Mouse (Mus musculus): ENCODE measurements around the gene Pfdn5. TPM values are rescaled to one million over a fixed set of nuclear protein-coding genes. Genes with fewer than 3 reads are reported as not detected.

Pfdn5 gene
- polyA plus RNA-seq, 1 experiment from 2014 or later = 514 TPM

DNA sequence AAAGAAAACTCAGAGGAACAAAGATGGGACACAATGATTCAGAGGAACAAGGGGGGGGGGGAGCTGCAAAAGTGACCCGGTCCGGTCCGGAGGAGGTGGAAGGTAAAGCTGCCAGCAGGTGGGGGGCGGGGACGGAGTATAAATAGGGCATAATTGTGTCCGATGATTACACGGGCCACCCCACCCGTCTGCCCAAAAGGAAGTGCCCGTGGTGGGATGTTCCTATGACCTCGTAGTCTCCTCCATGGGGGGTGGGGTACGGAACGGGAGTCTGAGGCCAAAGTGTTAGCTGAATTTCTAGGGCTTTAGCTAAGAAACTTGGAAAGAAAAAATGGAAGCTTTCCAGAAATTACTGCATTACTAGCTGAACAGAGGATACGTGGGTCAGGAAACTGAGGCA is 44.1 kb downstream of the Pfdn5 start:
- 27% methylated on average over 13 of the region's 13 CpGs for WGBS
- H3K9ac ChIP-seq (replicated peaks; ENCODE audit: low read depth, low read length) = no peak overlapping the region
- no peaks in the 10 kb centered on the region for H3K27me3 ChIP-seq (ENCODE audit: control insufficient read depth, insufficient read depth, low read length)
- H3K36me3 ChIP-seq (ENCODE audit: control insufficient read depth, insufficient read depth, low read length) = no peaks in the 10 kb centered on the region
- ATAC-seq (ENCODE audit: insufficient number of reproducible peaks, insufficient read depth, low FRiP score, low read depth) = no peak
- peak overlapping the region; percentile 44; the same call in 1 of the 2 replicates for H3K27ac ChIP-seq (ENCODE audit: low read length)
- H3K9me3 ChIP-seq (ENCODE audit: control insufficient read depth, low read depth, low read length) = no peaks in the 10 kb centered on the region
- peaks cover 18% of the 10 kb centered on the region for H3K4me1 ChIP-seq (ENCODE audit: control insufficient read depth, insufficient read depth, low read length)
- peak overlapping the region; percentile 17; the same call in 1 of the 2 replicates for H3K4me3 ChIP-seq (ENCODE audit: low read depth, low read length)
- peak overlapping the region; percentile 39 for H3K4me2 ChIP-seq (replicated peaks; ENCODE audit: low read depth, low read length)

DNA sequence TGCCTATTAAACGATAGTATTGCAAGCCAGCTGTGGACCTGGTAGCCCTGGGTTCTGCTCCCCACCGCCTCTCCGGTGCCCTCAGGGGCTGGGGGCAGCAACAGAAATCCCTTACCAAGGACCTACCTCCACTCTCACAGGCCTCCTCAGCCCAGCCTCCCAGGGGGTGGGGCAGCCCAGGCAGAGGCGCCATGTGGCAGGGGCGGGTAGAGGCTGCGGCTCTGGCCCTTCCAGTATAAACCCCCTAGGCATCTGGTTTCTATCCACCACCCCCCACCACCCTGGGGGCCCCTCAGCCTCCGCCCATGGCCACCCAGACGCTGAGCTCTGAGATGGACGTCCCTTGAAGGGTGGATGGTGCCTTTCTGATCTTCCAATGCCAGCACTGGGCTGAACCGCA is 44.8 kb downstream of the Pfdn5 start:
- H3K27me3 ChIP-seq (ENCODE audit: control insufficient read depth, insufficient read depth, low read length) = no peaks in the 10 kb centered on the region
- 5% methylated on average over 10 of the region's 10 CpGs for WGBS
- H3K36me3 ChIP-seq (ENCODE audit: control insufficient read depth, insufficient read depth, low read length) = no peaks in the 10 kb centered on the region
- peak overlapping the region; percentile 39 for H3K4me2 ChIP-seq (replicated peaks; ENCODE audit: low read depth, low read length)
- H3K4me3 ChIP-seq (ENCODE audit: low read depth, low read length) = peak overlapping the region; percentile 17
- H3K9ac ChIP-seq (replicated peaks; ENCODE audit: low read depth, low read length) = peak overlapping the region; percentile 18; the same call in 1 of the 2 replicates
- H3K4me1 ChIP-seq (ENCODE audit: control insufficient read depth, insufficient read depth, low read length) = peaks cover 15% of the 10 kb centered on the region
- no peaks in the 10 kb centered on the region for H3K9me3 ChIP-seq (ENCODE audit: control insufficient read depth, low read depth, low read length)
- H3K27ac ChIP-seq (ENCODE audit: low read length) = peak overlapping the region; percentile 44; the same call in 1 of the 2 replicates
- peak; percentile 79; the same call in 1 of the 2 replicates for ATAC-seq (ENCODE audit: insufficient number of reproducible peaks, insufficient read depth, low FRiP score, low read depth)

DNA sequence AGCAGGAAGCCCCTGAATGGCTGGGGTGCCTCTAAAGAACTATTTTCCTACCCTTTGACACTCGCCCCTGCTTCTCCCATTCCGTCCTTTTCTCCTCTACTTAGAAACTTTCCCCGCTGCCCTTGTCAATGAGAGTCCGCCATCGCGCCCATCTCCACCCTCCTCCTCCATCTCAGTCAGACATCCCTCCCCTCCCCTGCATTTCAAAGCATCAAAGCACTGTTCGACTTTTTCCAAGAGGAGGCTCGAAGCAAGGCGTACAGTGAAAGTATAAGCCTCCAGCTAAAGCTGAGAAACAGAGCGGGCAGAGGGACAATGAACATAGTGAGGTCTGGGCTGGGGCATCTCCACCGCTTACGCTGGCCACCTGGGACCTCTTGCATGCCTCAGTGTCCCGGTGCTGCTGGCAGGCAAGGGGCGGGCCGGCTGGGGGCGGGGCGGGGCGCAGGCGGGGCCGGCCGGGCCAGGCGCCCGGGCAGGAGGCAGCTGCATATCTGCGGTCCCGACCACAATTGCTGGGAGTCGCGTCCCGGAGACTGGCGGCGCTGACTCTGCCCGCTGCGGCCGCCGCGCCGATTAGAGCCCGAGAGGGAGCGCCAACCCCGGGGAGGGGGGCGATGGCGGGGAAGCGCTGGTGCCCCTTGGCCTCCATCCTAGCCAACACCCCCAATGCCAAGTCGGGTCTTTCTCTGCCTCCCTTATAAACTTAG is 50.7 kb downstream of the Pfdn5 start:
- Histone ChIP-seq H3K9ac (replicated peaks; ENCODE audit: low read depth, low read length) (peak overlapping the region; percentile 58), H3K36me3 (ENCODE audit: control insufficient read depth, insufficient read depth, low read length) (no peaks in the 10 kb centered on the region), H3K4me1 (ENCODE audit: control insufficient read depth, insufficient read depth, low read length) (peaks cover 13% of the 10 kb centered on the region), H3K27ac (ENCODE audit: low read length) (peak overlapping the region; percentile 74), H3K27me3 (ENCODE audit: control insufficient read depth, insufficient read depth, low read length) (no peaks in the 10 kb centered on the region), H3K9me3 (ENCODE audit: control insufficient read depth, low read depth, low read length) (no peaks in the 10 kb centered on the region), H3K4me3 (ENCODE audit: low read depth, low read length) (peak overlapping the region; percentile 46), H3K4me2 (replicated peaks; ENCODE audit: low read depth, low read length) (peak overlapping the region; percentile 97)
- under 1% methylated on average over 43 of the region's 43 CpGs for WGBS
- ATAC-seq (ENCODE audit: insufficient number of reproducible peaks, insufficient read depth, low FRiP score, low read depth) = peak; percentile 81; the same call in 1 of the 2 replicates

DNA sequence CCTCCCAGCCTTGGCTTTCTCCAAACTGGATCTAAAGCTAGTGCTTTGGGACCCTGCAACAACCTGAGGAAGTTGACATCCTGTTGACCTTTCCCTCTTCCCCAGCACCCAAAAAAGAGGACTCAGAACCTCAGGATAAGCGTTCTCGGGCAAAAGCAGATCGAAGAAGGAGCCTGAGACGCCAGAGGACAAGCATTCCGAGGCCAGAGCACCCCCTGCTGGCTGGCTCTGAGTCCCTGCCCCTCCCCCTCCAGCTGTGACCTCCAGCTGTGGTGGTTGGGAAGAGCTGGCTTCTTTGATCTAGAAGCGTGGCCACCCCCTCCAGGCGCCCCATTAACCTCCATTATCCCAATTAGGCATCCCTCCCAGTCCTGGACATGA is 51.2 kb downstream of the Pfdn5 start:
- H3K4me3 ChIP-seq (ENCODE audit: low read depth, low read length) = peak overlapping the region; percentile 46
- no peaks in the 10 kb centered on the region for H3K27me3 ChIP-seq (ENCODE audit: control insufficient read depth, insufficient read depth, low read length)
- H3K9me3 ChIP-seq (ENCODE audit: control insufficient read depth, low read depth, low read length) = no peaks in the 10 kb centered on the region
- WGBS = 1% methylated on average over 7 of the region's 7 CpGs
- H3K4me1 ChIP-seq (ENCODE audit: control insufficient read depth, insufficient read depth, low read length) = peaks cover 13% of the 10 kb centered on the region
- no peaks in the 10 kb centered on the region for H3K36me3 ChIP-seq (ENCODE audit: control insufficient read depth, insufficient read depth, low read length)
- H3K9ac ChIP-seq (replicated peaks; ENCODE audit: low read depth, low read length) = peak overlapping the region; percentile 58
- H3K27ac ChIP-seq (ENCODE audit: low read length) = peak overlapping the region; percentile 74
- H3K4me2 ChIP-seq (replicated peaks; ENCODE audit: low read depth, low read length) = peak overlapping the region; percentile 97
- peak; percentile 68; the same call in 1 of the 2 replicates for ATAC-seq (ENCODE audit: insufficient number of reproducible peaks, insufficient read depth, low FRiP score, low read depth)

DNA sequence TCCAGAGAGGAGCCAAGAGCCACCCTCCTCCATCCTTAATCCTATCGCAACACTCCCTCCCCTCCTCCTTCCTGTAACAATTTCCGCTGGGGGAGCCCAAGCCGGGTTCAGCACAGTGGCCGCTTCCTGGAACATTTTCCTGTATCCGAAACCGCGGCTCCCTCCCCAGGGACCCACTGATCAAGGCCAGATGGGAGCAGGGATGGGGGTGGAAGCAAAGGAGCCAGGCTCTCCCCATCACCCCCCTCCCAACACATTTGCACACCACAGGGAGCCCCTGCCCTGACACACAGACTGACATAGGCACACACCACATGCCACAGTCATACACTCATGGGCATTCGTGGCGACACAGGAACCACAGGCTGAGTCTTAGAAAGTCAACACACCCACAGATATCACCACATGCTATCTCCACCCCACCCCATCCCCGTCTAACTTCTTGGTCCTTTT is 51.9 kb downstream of the Pfdn5 start:
- Histone ChIP-seq H3K4me3 (ENCODE audit: low read depth, low read length) (peak overlapping the region; percentile 46; the same call in 1 of the 2 replicates), H3K36me3 (ENCODE audit: control insufficient read depth, insufficient read depth, low read length) (no peaks in the 10 kb centered on the region), H3K9ac (replicated peaks; ENCODE audit: low read depth, low read length) (no peak overlapping the region), H3K9me3 (ENCODE audit: control insufficient read depth, low read depth, low read length) (no peaks in the 10 kb centered on the region), H3K27me3 (ENCODE audit: control insufficient read depth, insufficient read depth, low read length) (no peaks in the 10 kb centered on the region), H3K27ac (ENCODE audit: low read length) (peak overlapping the region; percentile 27; the same call in 1 of the 2 replicates), H3K4me1 (ENCODE audit: control insufficient read depth, insufficient read depth, low read length) (peaks cover 13% of the 10 kb centered on the region), H3K4me2 (replicated peaks; ENCODE audit: low read depth, low read length) (peak overlapping the region; percentile 97)
- WGBS = 15% methylated on average over 10 of the region's 10 CpGs
- ATAC-seq (ENCODE audit: insufficient number of reproducible peaks, insufficient read depth, low FRiP score, low read depth) = no peak

Other genes with a start within 250 kb of the Pfdn5 start
- 42.6 and 48.5 TPM in 2 replicates for gene Tns2, start 225.7 kb upstream of the Pfdn5 start, polyA plus RNA-seq (2014; fragmentation: Nextera tagmentation; extraction: Ambion mirVana)
- 15.2 and 16.7 TPM in 2 replicates for gene Spryd3, start 189.9 kb upstream of the Pfdn5 start, polyA plus RNA-seq (2014; fragmentation: Nextera tagmentation; extraction: Ambion mirVana)
- gene Igfbp6, start 181.8 kb upstream of the Pfdn5 start, polyA plus RNA-seq (2014; fragmentation: Nextera tagmentation; extraction: Ambion mirVana) = 12.4 and 13.1 TPM in 2 replicates
- gene Soat2, start 175.6 kb upstream of the Pfdn5 start, polyA plus RNA-seq (2014; fragmentation: Nextera tagmentation; extraction: Ambion mirVana) = 2.1 and 2.2 TPM in 2 replicates
- 52.0 and 54.0 TPM in 2 replicates for gene Zfp740, start 122.9 kb upstream of the Pfdn5 start, polyA plus RNA-seq (2014; fragmentation: Nextera tagmentation; extraction: Ambion mirVana)
- gene Csad, start 121.4 kb upstream of the Pfdn5 start, polyA plus RNA-seq (2014; fragmentation: Nextera tagmentation; extraction: Ambion mirVana) = 60.5 and 63.9 TPM in 2 replicates
- 5.8 and 9.9 TPM in 2 replicates for gene Itgb7, start 94.2 kb upstream of the Pfdn5 start, polyA plus RNA-seq (2014; fragmentation: Nextera tagmentation; extraction: Ambion mirVana)
- 36.9 and 40.5 TPM in 2 replicates for gene Rarg, start 68.6 kb upstream of the Pfdn5 start, polyA plus RNA-seq (2014; fragmentation: Nextera tagmentation; extraction: Ambion mirVana)
- 0.36 and 0.56 TPM in 2 replicates for gene Gm9918, start 55.6 kb upstream of the Pfdn5 start, polyA plus RNA-seq (2014; fragmentation: Nextera tagmentation; extraction: Ambion mirVana)
- 63.1 and 63.7 TPM in 2 replicates for gene Mfsd5, start 46.7 kb upstream of the Pfdn5 start, polyA plus RNA-seq (2014; fragmentation: Nextera tagmentation; extraction: Ambion mirVana)
- 25.4 and 28.6 TPM in 2 replicates for gene Espl1, start 29.9 kb upstream of the Pfdn5 start, polyA plus RNA-seq (2014; fragmentation: Nextera tagmentation; extraction: Ambion mirVana)
- gene Myg1, start 5.6 kb downstream of the Pfdn5 start, polyA plus RNA-seq (2014; fragmentation: Nextera tagmentation; extraction: Ambion mirVana) = 96.9 and 109 TPM in 2 replicates
- 63.8 and 68.4 TPM in 2 replicates for gene Aaas, start 24.7 kb downstream of the Pfdn5 start, polyA plus RNA-seq (2014; fragmentation: Nextera tagmentation; extraction: Ambion mirVana)
- gene Sp7, start 41.1 kb downstream of the Pfdn5 start, polyA plus RNA-seq (2014; fragmentation: Nextera tagmentation; extraction: Ambion mirVana) = 2.0 and 2.5 TPM in 2 replicates
- gene Sp1, start 80.0 kb downstream of the Pfdn5 start, polyA plus RNA-seq (2014; fragmentation: Nextera tagmentation; extraction: Ambion mirVana) = 16.9 and 18.9 TPM in 2 replicates
- gene Amhr2, start 119.3 kb downstream of the Pfdn5 start, polyA plus RNA-seq (2014; fragmentation: Nextera tagmentation; extraction: Ambion mirVana) = 0.94 and 1.2 TPM in 2 replicates
- gene Prr13, start 132.9 kb downstream of the Pfdn5 start, polyA plus RNA-seq (2014; fragmentation: Nextera tagmentation; extraction: Ambion mirVana) = 132 and 138 TPM in 2 replicates
- 298 and 302 TPM in 2 replicates for gene Pcbp2, start 144.4 kb downstream of the Pfdn5 start, polyA plus RNA-seq (2014; fragmentation: Nextera tagmentation; extraction: Ambion mirVana)
- gene Gm10337, start 177.6 kb downstream of the Pfdn5 start, polyA plus RNA-seq (2014; fragmentation: Nextera tagmentation; extraction: Ambion mirVana) = 4.5 and 7.0 TPM in 2 replicates
- gene Map3k12, start 190.9 kb downstream of the Pfdn5 start, polyA plus RNA-seq (2014; fragmentation: Nextera tagmentation; extraction: Ambion mirVana) = 18.6 and 20.0 TPM in 2 replicates
- gene Tarbp2, start 192.1 kb downstream of the Pfdn5 start, polyA plus RNA-seq (2014; fragmentation: Nextera tagmentation; extraction: Ambion mirVana) = 87.0 and 101 TPM in 2 replicates
- gene Npff, start 198.8 kb downstream of the Pfdn5 start, polyA plus RNA-seq (2014; fragmentation: Nextera tagmentation; extraction: Ambion mirVana) = 2.3 and 3.1 TPM in 2 replicates

Measured in stomach, embryonic 14.5 days (tissue).